Mouse (Mus musculus) kidney, adult 2 months (tissue): ENCODE measurements around the gene Traf1.

Experiments used
- CTCF ChIP-seq: fragments of 200-500 bp; conservative IDR thresholded peaks from 2 replicates; pipeline ENCODE4 v1.5.1; 2011; ENCODE audit warnings: low read depth, mild to moderate bottlenecking, control low read depth, low read length, moderate library complexity, mixed read lengths; ENCODE audit not compliant: insufficient read depth, insufficient read length
- POLR2A ChIP-seq: fragments of 200-500 bp; IDR thresholded peaks from one replicate; pipeline ENCODE4 v1.6.1; 2011; ENCODE audit warnings: low read depth, low read length, control low read depth

GRCm38 (mm10) chr2:34971080-34971888 is 9.7 kb upstream of the Traf1 start:
- no peak for TF ChIP-seq CTCF
- no peak for TF ChIP-seq POLR2A
